Mouse (Mus musculus) MEL (cell line): ENCODE results near the gene Ywhab.

Experiments
- CHD2 ChIP-seq: IDR thresholded peaks from 2 replicates; pipeline ENCODE4 v1.6.1; 2011; ENCODE audit warnings: low read length, improper control_type of control experiment
- CTCF ChIP-seq, 3 experiments: IDR thresholded peaks in 2 of 3; conservative IDR thresholded peaks in 1 of 3; 2 replicates each; pipeline ENCODE4 v1.5.1; 2011 to 2012; ENCODE audit warnings: low read length in 3 of 3, low read depth in 2 of 3, mild to moderate bottlenecking in 2 of 3, improper control_type of control experiment in 1 of 3, inconsistent platforms in 1 of 3, mixed read lengths in 1 of 3, moderate library complexity in 1 of 3; ENCODE audit not compliant: control insufficient read depth in 1 of 3, insufficient read depth in 1 of 3, poor library complexity in 1 of 3, severe bottlenecking in 1 of 3
- E2F4 ChIP-seq: IDR thresholded peaks from 2 replicates; pipeline ENCODE4 v1.6.1; 2011; ENCODE audit warnings: low read depth, low read length, improper control_type of control experiment, borderline replicate concordance
- ZMIZ1 ChIP-seq: IDR thresholded peaks from 2 replicates; pipeline ENCODE4 v1.6.1; 2012; ENCODE audit warnings: low read depth, mild to moderate bottlenecking, inconsistent platforms, low read length, improper control_type of control experiment, moderate library complexity

GRCm38 (mm10) chr2:163953622-163954310 lies 41.0 kb upstream of the Ywhab start:
- no peak for TF ChIP-seq CHD2
- TF ChIP-seq ZMIZ1: no peak
- TF ChIP-seq E2F4: no peak
- TF ChIP-seq CTCF (IDR thresholded peaks at IDR 0.05 in 2 of 3, conservative IDR thresholded peaks at IDR 0.05 in 1 of 3; ENCODE audit: control insufficient read depth in 1 of 3, insufficient read depth in 1 of 3, low read depth in 2 of 3, low read length in 3 of 3, poor library complexity in 1 of 3, severe bottlenecking in 1 of 3): no peak
